Mouse (Mus musculus) limb, embryonic 10.5 days (tissue): ENCODE data around the gene Scd2. TPM values are rescaled to one million over a fixed set of nuclear protein-coding genes. Genes with fewer than 3 reads are reported as not detected.

Source experiments
- DNase-seq: peaks from one replicate; pipeline ENCODE4 v3.0.0-alpha.2; 2017; ENCODE audit warnings: low spot score
- H3K27ac ChIP-seq: fragments of 300-500 bp; sonication (generic); 2 replicates; pipeline ENCODE4 v1.5.1; 2016; ENCODE audit warnings: mild to moderate bottlenecking
- H3K27me3 ChIP-seq: fragments of 300-500 bp; sonication (generic); 2 replicates; pipeline ENCODE4 v1.6.1; 2016; ENCODE audit warnings: low read depth, mild to moderate bottlenecking; ENCODE audit not compliant: poor library complexity, severe bottlenecking
- H3K36me3 ChIP-seq: fragments of 300-500 bp; sonication (generic); 2 replicates; pipeline ENCODE4 v1.6.1; 2016; ENCODE audit warnings: mild to moderate bottlenecking, moderate library complexity
- H3K4me1 ChIP-seq: fragments of 300-500 bp; sonication (generic); 2 replicates; pipeline ENCODE4 v1.6.1; 2016
- H3K4me3 ChIP-seq: fragments of 300-500 bp; sonication (generic); 2 replicates; pipeline ENCODE4 v1.5.1; 2016; ENCODE audit warnings: mild to moderate bottlenecking, moderate library complexity
- H3K9me3 ChIP-seq: fragments of 300-500 bp; sonication (generic); replicated peaks from 2 replicates; pipeline ENCODE4 v1.6.1; 2016; ENCODE audit warnings: mild to moderate bottlenecking
- WGBS: fragments of 180-500 bp; shearing (Covaris S2); methylation state at CpG from one replicate; pipeline ENCODE4 v1.1.7; 2016; 5-methylcytosine and 5-hydroxymethylcytosine counted together
- microRNA-seq: library from miRNA; unstranded; fragments of <30 nt; microRNA quantifications from one replicate; pipeline ENCODE4, GENCODE M21; 2017
- polyA plus RNA-seq: library from polyadenylated mRNA; unstranded; fragments of >200 nt; fragmentation: Nextera tagmentation; extraction: Ambion mirVana; gene quantifications from 2 replicates; pipeline ENCODE4 v1.2.1, GENCODE M21; 2016

The Scd2 gene
- polyA plus RNA-seq, 1 experiment from 2014 or later: 335 TPM

DNA sequence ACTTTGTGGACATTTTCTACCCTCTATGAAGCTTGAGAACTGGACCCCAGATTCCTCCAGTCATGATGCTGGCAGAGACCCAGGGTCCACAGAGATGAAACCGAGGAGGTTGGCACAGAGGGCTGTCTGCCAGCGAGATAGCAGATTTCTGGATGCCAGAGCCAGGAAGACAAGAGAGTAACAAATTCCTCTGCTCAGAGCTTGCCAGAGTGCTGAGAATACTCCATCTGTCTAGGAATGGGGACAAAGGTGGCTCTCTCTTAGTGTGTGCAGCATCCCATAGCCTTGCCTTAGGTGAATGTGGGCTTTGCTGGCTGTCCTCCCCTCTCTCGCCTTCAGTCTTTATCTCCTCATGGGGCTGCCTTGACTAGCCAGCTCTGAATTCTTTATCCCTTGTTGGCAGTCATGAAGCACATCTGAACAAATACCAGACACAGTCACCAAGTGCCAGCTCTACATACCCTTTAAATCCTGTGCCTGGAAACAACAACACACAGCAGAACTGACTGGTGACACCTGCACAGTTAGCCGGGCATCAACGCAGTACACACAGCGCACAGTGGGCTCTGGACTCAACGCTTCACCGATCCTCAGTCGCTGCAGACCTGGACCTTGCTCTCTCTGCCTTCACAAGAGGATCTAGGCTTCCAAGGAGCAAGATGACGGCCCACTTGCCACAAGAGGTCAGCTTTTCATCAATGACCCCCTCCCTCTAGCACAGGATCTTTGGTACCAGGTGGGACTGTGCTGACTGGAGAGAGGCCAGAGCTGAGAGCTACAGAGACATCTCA, 39.6 kb downstream of the Scd2 start, which contains the start of gene Scd4:
Gene Scd4 (plus strand): TSS at position 260 of the 791 bp plus-strand sequence.
- 88% methylated on average over 10 of the region's 10 CpGs for WGBS
- H3K4me1 ChIP-seq: peaks cover 6% of the 10 kb centered on the region; the same call in 1 of the 2 replicates

DNA sequence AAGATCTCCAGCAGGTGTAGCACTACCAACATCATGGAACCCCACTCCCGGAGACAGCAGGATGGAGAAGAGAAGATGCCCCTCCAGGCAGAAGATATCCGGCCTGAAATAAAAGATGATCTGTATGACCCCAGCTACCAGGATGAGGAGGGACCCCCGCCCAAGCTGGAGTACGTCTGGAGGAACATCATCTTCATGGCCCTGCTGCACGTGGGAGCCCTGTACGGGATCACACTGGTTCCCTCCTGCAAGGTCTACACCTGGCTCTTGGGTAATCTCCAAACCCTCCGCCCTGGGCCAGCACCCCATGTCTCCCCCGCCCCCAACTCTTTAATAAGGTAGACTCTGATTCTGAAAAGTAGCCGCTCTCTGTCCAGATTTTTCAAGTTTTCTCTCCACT, 40.5 kb downstream of the Scd2 start:
- peaks cover 6% of the 10 kb centered on the region; the same call in 1 of the 2 replicates for H3K4me1 ChIP-seq
- H3K27ac ChIP-seq: no peak overlapping the region
- H3K9me3 ChIP-seq: no peaks in the 10 kb centered on the region
- H3K36me3 ChIP-seq: no peaks in the 10 kb centered on the region
- 88% methylated on average over 9 of the region's 9 CpGs for WGBS
- no peak for DNase-seq
- H3K27me3 ChIP-seq: no peaks in the 10 kb centered on the region
- no peak overlapping the region for H3K4me3 ChIP-seq

More for the DNA sequence above, 39.6 kb downstream of the Scd2 start, which contains the start of gene Scd4:
- H3K27ac ChIP-seq: no peak within 1 kb of the TSS
- H3K4me3 ChIP-seq: no peak within 1 kb of the TSS
- no peaks in the 10 kb centered on the region for H3K9me3 ChIP-seq
- no peaks in the 10 kb centered on the region for H3K27me3 ChIP-seq
- no peak for DNase-seq
- H3K36me3 ChIP-seq: no peaks in the 10 kb centered on the region

DNA sequence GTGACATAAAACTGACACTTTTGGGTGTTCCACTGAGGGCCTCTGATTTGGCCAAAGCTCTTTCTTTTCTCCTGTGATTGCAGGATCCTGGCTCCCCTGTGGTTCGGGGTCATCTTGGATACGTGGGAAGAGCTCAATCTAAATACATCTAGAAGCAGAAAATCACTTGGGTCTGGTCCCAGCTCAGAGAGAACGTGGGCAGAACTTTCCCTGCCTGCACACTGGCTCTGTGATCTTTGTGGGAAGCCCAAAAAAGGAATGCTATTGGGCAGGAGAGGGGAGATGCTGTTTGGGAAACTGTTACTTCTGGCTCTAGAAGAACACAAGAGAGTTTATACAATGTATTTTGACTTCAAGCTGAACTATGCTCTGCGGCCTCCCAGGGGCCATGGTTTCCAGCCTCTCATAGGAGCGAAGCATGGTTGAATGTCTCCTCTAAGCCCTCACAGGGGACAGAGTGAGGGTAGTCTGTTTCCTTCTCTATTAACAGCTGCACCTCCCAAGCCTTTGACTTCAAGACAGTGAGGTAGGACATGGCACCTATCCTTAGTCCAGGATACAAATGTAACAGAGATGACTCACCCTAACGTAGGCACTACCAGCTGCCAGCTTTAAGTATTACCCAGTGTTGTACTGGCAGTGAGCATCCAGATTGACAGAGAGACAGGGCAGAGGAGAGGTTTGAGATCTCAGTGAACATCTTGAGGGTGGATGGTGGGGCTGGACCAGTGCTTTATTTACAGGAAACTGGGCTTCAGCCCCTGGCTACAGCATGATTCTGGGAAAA, 42.6 kb downstream of the Scd2 start:
- Histone ChIP-seq H3K27ac (no peak overlapping the region), H3K4me1 (peaks cover 6% of the 10 kb centered on the region; the same call in 1 of the 2 replicates), H3K27me3 (no peaks in the 10 kb centered on the region), H3K4me3 (no peak overlapping the region), H3K9me3 (no peaks in the 10 kb centered on the region), H3K36me3 (no peaks in the 10 kb centered on the region)
- 80% methylated on average over 6 of the region's 6 CpGs for WGBS
- DNase-seq: no peak

DNA sequence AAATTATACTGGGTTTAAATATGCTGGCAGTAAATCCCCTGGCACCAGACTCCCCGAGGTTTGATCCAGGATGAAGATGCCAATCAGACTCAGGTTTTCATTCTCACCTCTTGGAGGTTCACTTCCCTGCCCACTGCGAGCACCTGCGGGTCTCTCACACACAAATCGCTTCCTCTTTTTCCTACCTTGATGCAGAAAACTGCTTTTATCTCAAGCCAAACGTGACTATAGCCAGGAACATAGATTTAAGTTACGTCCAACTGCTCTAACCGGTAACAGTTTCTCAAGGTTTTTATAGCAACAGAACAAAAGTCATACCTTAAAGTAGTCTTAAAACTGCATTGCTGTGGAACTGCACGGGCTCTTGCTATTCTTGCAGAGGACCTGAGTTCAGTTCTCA, 56.2 kb downstream of the Scd2 start:
- Histone ChIP-seq H3K4me1 (no peaks in the 10 kb centered on the region), H3K9me3 (no peaks in the 10 kb centered on the region), H3K27ac (no peak overlapping the region), H3K36me3 (no peaks in the 10 kb centered on the region), H3K27me3 (no peaks in the 10 kb centered on the region), H3K4me3 (no peak overlapping the region)
- WGBS: 89% methylated on average over 8 of the region's 8 CpGs
- DNase-seq: no peak

DNA sequence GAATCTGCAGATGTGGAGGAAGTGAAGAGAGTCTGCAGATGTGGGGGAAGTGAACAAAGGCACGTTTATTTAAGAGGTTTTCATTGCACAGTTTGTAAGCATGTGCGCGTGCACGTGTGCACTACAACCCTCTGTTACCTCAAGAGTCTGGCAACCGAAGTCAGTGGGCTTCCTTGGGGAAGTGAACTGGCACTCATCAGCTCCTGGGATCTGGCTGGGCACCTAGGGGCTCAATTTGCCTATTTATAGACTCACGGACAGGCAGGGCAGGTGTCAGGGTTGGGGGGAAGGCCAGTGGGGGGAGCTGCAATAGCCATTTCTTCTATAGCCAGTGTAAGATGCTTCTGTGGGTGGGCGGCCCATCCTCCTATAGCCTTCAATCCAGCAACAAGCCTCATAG, 58.3 kb downstream of the Scd2 start:
- H3K36me3 ChIP-seq: no peaks in the 10 kb centered on the region
- H3K4me1 ChIP-seq: no peaks in the 10 kb centered on the region
- 77% methylated on average over 7 of the region's 7 CpGs for WGBS
- no peaks in the 10 kb centered on the region for H3K9me3 ChIP-seq
- no peaks in the 10 kb centered on the region for H3K27me3 ChIP-seq
- no peak overlapping the region for H3K4me3 ChIP-seq
- DNase-seq: no peak
- H3K27ac ChIP-seq: no peak overlapping the region

Small RNA genes lying within 50 kb of the gene (microRNA-seq; reads per million reads assigned to microRNA genes)
- gene Mir5114: 2.3 reads per million

Other genes with a start within 250 kb of the Scd2 start
- 20.7 and 22.6 TPM in 2 replicates for gene Erlin1, start 223.9 kb upstream of the Scd2 start, polyA plus RNA-seq
- 35.9 and 48.2 TPM in 2 replicates for gene Chuk, start 186.2 kb upstream of the Scd2 start, polyA plus RNA-seq
- gene Cwf19l1, start 157.8 kb upstream of the Scd2 start, polyA plus RNA-seq: 41.2 and 46.9 TPM in 2 replicates
- 105 and 113 TPM in 2 replicates for gene Bloc1s2, start 147.2 kb upstream of the Scd2 start, polyA plus RNA-seq
- not detected in 2 replicates for gene Pkd2l1, start 101.2 kb upstream of the Scd2 start, polyA plus RNA-seq
- gene Scd3, start 90.4 kb upstream of the Scd2 start, polyA plus RNA-seq: 0.41 TPM in 1 of 2 replicates, not detected in the other
- gene Scd4, start 39.4 kb downstream of the Scd2 start, polyA plus RNA-seq: 0.08 and 0.11 TPM in 2 replicates
- gene Scd1, start 114.2 kb downstream of the Scd2 start, polyA plus RNA-seq: 15.9 and 16.6 TPM in 2 replicates
- not detected in 2 replicates for gene Wnt8b, start 199.8 kb downstream of the Scd2 start, polyA plus RNA-seq